Mouse (Mus musculus) embryonic fibroblast, embryonic 13.5 days (primary cell): Measurements from ENCODE around the gene Rassf3.

ENCODE experiments used
- CTCF ChIP-seq: IDR thresholded peaks from 2 replicates; pipeline ENCODE4 v1.5.1; 2011; ENCODE audit warnings: mild to moderate bottlenecking, control low read depth, low read length, moderate library complexity, borderline replicate concordance; ENCODE audit not compliant: insufficient read depth
- POLR2A ChIP-seq: IDR thresholded peaks from 2 replicates; pipeline ENCODE4 v1.6.1; 2011; ENCODE audit warnings: low read depth, mild to moderate bottlenecking, control low read depth, low read length, moderate library complexity

- TF ChIP-seq CTCF (no peak), POLR2A (no peak)
Measured at GRCm38 (mm10) chr10:121457381-121457780, 18.8 kb downstream of the Rassf3 start.
